Mouse (Mus musculus): ENCODE data around the gene Pcsk2.
A peak's percentile ranks its signal among the peaks of the same experiment; 100 is the strongest.

Pcsk2 gene

GRCm38 (mm10) chr2:143545758-143546246 is at the start of gene Pcsk2:
Gene Pcsk2, plus strand, starts transcription at chr2:143546156.
- peak; percentile 34 for DNase-seq (ENCODE audit: low read depth, low spot score)

GRCm38 (mm10) chr2:143500845-143501244 is 45.1 kb upstream of the Pcsk2 start:
- DNase-seq (ENCODE audit: low read depth, low spot score): no peak

GRCm38 (mm10) chr2:143501760-143502159 is 44.2 kb upstream of the Pcsk2 start:
- DNase-seq (ENCODE audit: low read depth, low spot score): no peak

GRCm38 (mm10) chr2:143502203-143502602 is 43.8 kb upstream of the Pcsk2 start:
- no peak for DNase-seq (ENCODE audit: low read depth, low spot score)

- DNase-seq (ENCODE audit: low read depth, low spot score): peak; percentile 48
These were observed 9.5 kb upstream of the Pcsk2 start for GRCm38 (mm10) chr2:143536485-143536884.

- DNase-seq (ENCODE audit: low read depth, low spot score): peak; percentile 23
These were observed 631 bp upstream of the Pcsk2 start for GRCm38 (mm10) chr2:143545299-143545751.

GRCm38 (mm10) chr2:143546412-143547211 is 656 bp downstream of the Pcsk2 start:
- DNase-seq (ENCODE audit: low read depth, low spot score): peak; percentile 17

- DNase-seq (ENCODE audit: low read depth, low spot score): no peak
These were observed 1.5 kb downstream of the Pcsk2 start for GRCm38 (mm10) chr2:143547251-143548090.

GRCm38 (mm10) chr2:143560384-143560783 is 14.4 kb downstream of the Pcsk2 start:
- no peak for DNase-seq (ENCODE audit: low read depth, low spot score)

- no peak for DNase-seq (ENCODE audit: low read depth, low spot score)
These were observed 19.1 kb downstream of the Pcsk2 start for GRCm38 (mm10) chr2:143565062-143565461.

GRCm38 (mm10) chr2:143565961-143566360 is 20.0 kb downstream of the Pcsk2 start:
- no peak for DNase-seq (ENCODE audit: low read depth, low spot score)

- DNase-seq (ENCODE audit: low read depth, low spot score): no peak
These were observed 39.4 kb downstream of the Pcsk2 start for GRCm38 (mm10) chr2:143585341-143585740.

- DNase-seq (ENCODE audit: low read depth, low spot score): no peak
These were observed 44.4 kb downstream of the Pcsk2 start for GRCm38 (mm10) chr2:143590398-143590797.

GRCm38 (mm10) chr2:143603071-143603470 is 57.1 kb downstream of the Pcsk2 start:
- no peak for DNase-seq (ENCODE audit: low read depth, low spot score)

- DNase-seq (ENCODE audit: low read depth, low spot score): no peak
These were observed 58.0 kb downstream of the Pcsk2 start for GRCm38 (mm10) chr2:143603871-143604512.

GRCm38 (mm10) chr2:143610355-143611331 is 64.7 kb downstream of the Pcsk2 start:
- DNase-seq (ENCODE audit: low read depth, low spot score): no peak

- DNase-seq (ENCODE audit: low read depth, low spot score): no peak
These were observed 67.5 kb downstream of the Pcsk2 start for GRCm38 (mm10) chr2:143613466-143613865.

GRCm38 (mm10) chr2:143614775-143615174 is 68.8 kb downstream of the Pcsk2 start:
- DNase-seq (ENCODE audit: low read depth, low spot score): no peak

GRCm38 (mm10) chr2:143620916-143621315 is 75.0 kb downstream of the Pcsk2 start:
- DNase-seq (ENCODE audit: low read depth, low spot score): no peak

- DNase-seq (ENCODE audit: low read depth, low spot score): no peak
These were observed 78.0 kb downstream of the Pcsk2 start for GRCm38 (mm10) chr2:143623916-143624315.

GRCm38 (mm10) chr2:143643305-143643704 is 97.3 kb downstream of the Pcsk2 start:
- DNase-seq (ENCODE audit: low read depth, low spot score): no peak

Data from embryo, embryonic 11.5 days (tissue).